Mouse (Mus musculus) spleen, embryonic (tissue): Measurements from ENCODE around the gene Gdi2.
"Not testable (repeated sequence)": the region's sequence is repeated elsewhere in the genome, so short reads cannot be mapped to it uniquely, and the experiment has no call there.

ENCODE experiments used
- CTCF ChIA-PET: fragments of 350-600 bp; sonication (Branson Sonifier 250); formaldehyde crosslinking; loops from one replicate; lab custom pipeline; 2022; lab: Charles Lee

Gdi2 gene

GRCm38 (mm10) chr13:3537594-3538222 lies at the start of gene Gdi2:
Gdi2 (plus strand) TSS chr13:3538063.
- CTCF ChIA-PET = interaction anchor here (1.2 to 1.5 kb wide), 2 partner anchors 10 to 14 kb away, joined by 3 to 5 read pairs; no protein-coding TSS in a partner anchor

DNA sequence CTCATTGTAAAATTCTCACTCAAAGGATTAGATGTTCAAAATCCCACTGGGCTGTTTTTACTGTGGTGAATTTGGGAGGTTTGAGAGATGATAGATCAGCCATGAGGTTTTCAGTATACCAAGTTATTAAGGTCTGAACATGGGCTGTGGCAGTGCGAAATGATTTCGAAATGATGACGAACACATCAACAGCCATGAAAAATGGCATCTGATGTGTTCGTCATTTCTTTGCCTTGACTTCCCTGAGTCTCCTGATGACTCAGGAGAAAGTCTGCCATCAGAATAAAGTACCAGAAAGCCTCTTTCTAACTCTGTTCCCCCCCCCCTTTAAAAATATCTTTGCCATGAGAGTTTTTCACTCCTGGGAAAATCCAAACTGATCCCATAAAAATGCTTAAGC lies 42.3 kb upstream of the Gdi2 start:
- CTCF ChIA-PET = no interaction called here

GRCm38 (mm10) chr13:3501014-3501413 lies 36.8 kb upstream of the Gdi2 start:
- CTCF ChIA-PET = not testable (repeated sequence)

- CTCF ChIA-PET = not testable (repeated sequence)
Measured at GRCm38 (mm10) chr13:3515351-3515750, 22.5 kb upstream of the Gdi2 start.

- CTCF ChIA-PET = interaction anchor here (0.7 kb wide), 1 partner anchor 17 kb away, joined by 3 read pairs; no protein-coding TSS in a partner anchor
Measured at GRCm38 (mm10) chr13:3519357-3519756, 18.5 kb upstream of the Gdi2 start.

- CTCF ChIA-PET = not testable (repeated sequence)
Measured at GRCm38 (mm10) chr13:3519994-3520393, 17.9 kb upstream of the Gdi2 start.

DNA sequence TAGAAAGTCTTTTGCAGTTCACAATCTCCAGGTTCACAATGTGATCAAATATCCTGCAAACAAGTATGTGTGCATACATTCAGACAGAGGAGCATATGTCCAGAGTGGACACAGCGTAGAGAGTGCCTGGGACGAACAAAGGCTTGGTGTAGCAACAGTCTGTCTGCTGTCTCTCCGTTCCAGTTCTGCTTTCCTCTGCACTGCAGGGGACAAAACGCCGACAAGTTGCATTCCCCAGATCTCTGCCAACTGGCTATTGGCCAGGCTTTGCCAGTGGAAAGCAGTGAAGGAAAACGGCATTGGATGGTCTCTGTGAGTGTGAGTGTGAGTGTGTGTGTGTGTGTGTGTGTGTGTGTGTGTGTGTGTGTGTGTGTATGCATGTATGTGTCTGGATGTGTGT lies 14.4 kb upstream of the Gdi2 start:
- CTCF ChIA-PET = interaction anchor here (0.7 kb wide), 1 partner anchor 14 kb away, joined by 3 read pairs; the partner anchor contains the start of gene Gdi2

GRCm38 (mm10) chr13:3523946-3524345 lies 13.9 kb upstream of the Gdi2 start:
- CTCF ChIA-PET = no interaction called here

DNA sequence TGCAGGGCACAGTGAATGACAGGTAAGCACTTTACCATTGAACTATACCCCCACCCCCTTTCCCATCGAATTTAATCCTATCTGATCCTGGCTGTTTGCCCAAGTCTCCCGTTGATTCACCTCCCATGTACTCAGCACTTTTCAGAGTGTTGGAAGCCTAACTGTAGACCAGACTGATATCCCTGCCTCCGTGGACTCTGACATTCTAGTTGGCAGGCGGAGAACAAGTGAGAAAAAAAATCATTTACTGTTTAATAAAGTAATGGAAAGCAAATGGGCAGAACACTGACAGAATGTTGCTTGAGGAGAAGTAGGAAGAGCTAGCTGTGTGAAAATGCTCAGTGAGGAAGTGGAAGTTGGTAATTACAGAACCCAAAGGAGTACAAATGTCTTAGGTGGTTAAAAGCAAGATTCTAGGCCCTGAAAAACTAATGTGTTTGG lies 12.2 kb upstream of the Gdi2 start:
- CTCF ChIA-PET = no interaction called here

GRCm38 (mm10) chr13:3526328-3526727 lies 11.5 kb upstream of the Gdi2 start:
- CTCF ChIA-PET = interaction anchor here (0.8 kb wide), 1 partner anchor 46 kb away, joined by 4 read pairs; no protein-coding TSS in a partner anchor

DNA sequence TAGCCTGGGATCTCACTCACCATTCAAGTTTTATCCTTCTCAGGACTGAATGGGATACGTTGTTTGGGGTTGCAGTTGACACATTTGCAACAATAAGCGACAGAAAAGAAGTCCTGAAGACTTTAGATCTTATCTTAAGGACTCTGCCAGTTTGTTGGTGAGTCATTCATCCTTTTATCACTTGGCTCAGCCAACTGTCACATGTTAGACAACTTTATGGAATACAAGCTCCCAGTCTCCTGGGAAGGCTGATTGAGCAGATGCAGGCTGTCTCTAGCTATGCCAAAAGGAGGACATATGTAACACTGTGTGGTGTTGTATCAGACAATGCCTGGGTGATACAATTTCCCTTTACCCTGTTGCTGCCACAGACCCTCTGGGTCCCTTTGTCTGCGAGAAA lies 7.4 kb upstream of the Gdi2 start:
- CTCF ChIA-PET = interaction anchor here (0.5 kb wide), 1 partner anchor 103 kb away, joined by 7 read pairs; no protein-coding TSS in a partner anchor

- CTCF ChIA-PET = not testable (repeated sequence)
Measured at GRCm38 (mm10) chr13:3531176-3531575, 6.7 kb upstream of the Gdi2 start.

GRCm38 (mm10) chr13:3531692-3532320 lies 6.1 kb upstream of the Gdi2 start:
- CTCF ChIA-PET = no interaction called here

DNA sequence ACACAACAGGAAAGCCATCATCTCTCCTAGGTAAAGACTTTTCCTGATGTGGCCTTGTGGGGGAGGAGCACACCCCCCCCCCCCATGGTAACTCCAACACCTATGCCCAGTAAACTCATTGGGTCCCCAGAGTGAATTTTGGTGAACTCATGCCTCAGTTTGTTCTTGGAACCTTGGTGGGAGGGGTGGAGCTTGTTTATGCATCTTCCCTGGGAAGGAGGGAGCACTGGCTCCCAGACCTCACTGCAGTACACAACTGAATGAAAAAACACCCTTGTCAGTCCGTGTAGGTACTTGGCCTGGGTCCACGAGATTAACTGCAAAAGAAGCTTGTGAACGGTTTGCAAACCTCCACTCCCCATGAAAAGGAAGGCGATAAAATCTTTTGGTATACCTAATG lies 5.4 kb upstream of the Gdi2 start:
- CTCF ChIA-PET = no interaction called here

DNA sequence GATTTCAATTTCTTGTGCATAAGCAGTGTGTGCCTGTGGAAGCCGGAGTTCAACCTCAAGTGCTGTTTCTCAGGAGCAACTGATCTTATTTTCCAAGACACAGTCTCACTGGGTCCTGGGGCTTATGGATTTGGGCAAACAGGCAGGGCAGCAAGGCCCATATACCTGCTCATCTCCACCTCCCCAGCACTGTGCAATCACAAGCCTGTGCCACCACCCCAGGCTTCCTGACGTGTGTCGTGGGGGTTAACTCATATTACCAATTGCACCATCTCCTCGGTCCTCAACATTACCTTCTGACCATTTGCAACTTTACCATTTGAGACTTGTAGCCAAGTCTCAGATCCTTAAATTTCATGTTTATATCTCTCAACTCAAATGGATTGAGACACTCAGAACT lies 3.7 kb upstream of the Gdi2 start:
- CTCF ChIA-PET = no interaction called here

- CTCF ChIA-PET = interaction anchor here (1.5 kb wide), 1 partner anchor 15 kb away, joined by 3 read pairs; no protein-coding TSS in a partner anchor
Measured at GRCm38 (mm10) chr13:3538223-3538968, 533 bp downstream of the Gdi2 start.

GRCm38 (mm10) chr13:3538969-3539562 lies 1.2 kb downstream of the Gdi2 start:
- CTCF ChIA-PET = no interaction called here

GRCm38 (mm10) chr13:3540166-3540565 lies 2.3 kb downstream of the Gdi2 start:
- CTCF ChIA-PET = no interaction called here

DNA sequence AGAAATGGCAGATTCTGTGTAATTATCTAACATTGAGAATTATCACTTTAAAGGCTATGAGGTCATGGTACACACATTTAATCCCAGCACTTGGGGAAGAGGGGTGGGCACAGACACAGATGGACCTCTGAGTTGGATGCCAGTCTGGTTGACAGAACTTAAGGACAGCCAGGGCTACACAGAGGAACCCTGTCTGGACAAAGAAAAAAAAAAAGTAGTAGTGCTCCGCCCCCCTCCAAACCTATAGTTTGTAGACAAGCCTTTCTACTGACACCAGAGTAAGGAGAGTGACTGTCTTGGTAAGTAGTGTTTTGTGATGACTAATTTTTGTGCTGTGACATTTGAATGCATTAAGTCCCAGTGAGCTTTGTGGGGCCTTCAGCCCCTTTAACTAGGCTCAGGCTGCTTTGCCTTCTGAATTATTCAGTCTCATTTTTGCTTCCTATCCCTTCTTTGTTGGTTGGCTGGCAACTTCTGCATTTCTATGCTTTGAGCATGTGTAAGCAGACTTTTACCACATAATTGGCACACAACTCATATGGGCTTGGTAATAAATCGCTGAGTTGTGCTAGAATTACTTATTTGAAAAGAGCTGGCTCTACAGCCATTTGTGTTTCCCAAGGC lies 3.4 kb downstream of the Gdi2 start:
- CTCF ChIA-PET = no interaction called here

DNA sequence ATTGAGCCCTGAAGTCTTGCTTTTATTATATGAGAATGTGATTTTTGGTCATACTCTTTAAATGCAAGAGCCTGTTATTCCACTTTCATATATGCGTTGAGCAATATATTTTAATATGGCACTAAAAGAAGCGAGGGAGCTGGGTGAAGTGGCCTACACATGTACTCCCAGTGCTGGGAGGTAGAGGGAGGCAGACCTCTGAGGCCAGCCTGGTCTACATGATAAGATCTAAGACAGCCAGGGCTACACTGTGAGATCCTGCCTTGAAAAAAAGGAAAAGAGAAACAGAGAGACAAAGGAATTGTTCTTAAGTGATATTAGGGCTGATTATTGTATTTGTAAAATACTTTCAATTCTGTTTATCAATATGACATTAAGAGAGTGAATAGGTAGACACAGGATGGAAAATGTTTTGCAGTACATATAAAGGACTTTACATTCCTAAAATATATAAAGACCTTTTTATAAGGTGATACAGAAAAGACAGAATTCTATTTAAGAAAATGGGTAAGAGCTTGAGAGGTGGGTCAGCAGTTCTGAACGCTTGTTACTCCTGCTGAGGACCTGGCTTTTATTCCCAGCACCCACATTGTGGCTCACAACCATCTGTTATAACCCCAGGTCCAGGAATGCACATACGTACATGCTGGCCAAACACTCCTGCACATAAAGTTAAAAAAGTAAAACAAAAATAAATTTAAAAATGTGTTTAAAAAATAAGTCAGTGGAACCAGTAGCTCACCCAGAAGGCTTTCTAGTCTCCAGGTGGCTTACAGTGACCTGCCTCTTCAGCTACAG lies 6.4 kb downstream of the Gdi2 start:
- CTCF ChIA-PET = interaction anchor here (1.6 kb wide), 1 partner anchor 27 kb away, joined by 3 read pairs; no protein-coding TSS in a partner anchor
